19 mouse cellular contexts compared by ENCODE assay signal in the genomic region with DNA sequence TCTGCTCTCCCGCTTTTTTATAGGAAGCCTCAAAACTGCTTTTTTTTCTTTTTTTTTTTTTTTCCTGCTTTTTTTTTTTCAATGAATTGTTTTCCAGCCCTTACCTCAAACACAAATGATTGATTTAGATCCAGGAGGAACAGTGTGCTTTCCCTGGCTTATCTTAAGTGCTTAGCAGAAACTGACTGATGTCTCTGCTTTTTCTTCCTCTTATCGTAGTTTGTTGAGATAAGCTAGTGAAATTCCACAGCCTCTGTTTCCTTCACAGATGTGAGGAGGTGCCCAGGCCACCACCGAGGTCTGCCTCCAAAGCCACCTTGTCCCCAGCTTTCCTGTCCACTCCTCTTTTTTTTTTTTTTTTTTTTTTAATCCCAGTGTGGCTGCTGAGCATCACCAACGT.
DNase-seq lines count a peak whose midpoint lies in the region; ATAC-seq and TF ChIP-seq lines count a peak whose summit lies in the region.
"Had no signal": no experiment of that assay in that cellular context is flagged by ENCODE, and none has a peak within 500 bp of the region (broad histone marks: within the 10 kb centered on the region; RNA-seq: fewer than 3 reads in every experiment).

No protein-coding gene starts in this region.

- H3K4me2 ChIP-seq in midbrain, embryonic 11.5 days, result no peak overlapping the region
- H3K4me2 ChIP-seq in intestine, postnatal 0 days (replicated peaks; ENCODE audit: low read depth), result no peak overlapping the region

- H3K4me3 ChIP-seq in midbrain, embryonic 10.5 days, result no peak overlapping the region
- H3K4me3 ChIP-seq in midbrain, embryonic 11.5 days (ENCODE audit: low read depth, low read length), result no peak overlapping the region
- no peak overlapping the region for H3K4me3 ChIP-seq in MEL (ENCODE audit: control insufficient read depth in 1 of 2, insufficient read depth in 1 of 2, low read depth in 2 of 2, low read length in 2 of 2)
- no peak overlapping the region for H3K4me3 ChIP-seq in intestine, postnatal 0 days (ENCODE audit: low read depth, low read length)

- peak overlapping the region; percentile 6 for H3K27ac ChIP-seq in midbrain, embryonic 10.5 days (replicated peaks)
- no peak overlapping the region for H3K27ac ChIP-seq in midbrain, embryonic 11.5 days (ENCODE audit: low read depth, low read length)
- no peak overlapping the region for H3K27ac ChIP-seq in MEL (ENCODE audit: control insufficient read depth, low read depth, low read length)
- H3K27ac ChIP-seq in intestine, postnatal 0 days (ENCODE audit: low read depth, low read length), result no peak overlapping the region

- no peaks in the 10 kb centered on the region for H3K36me3 ChIP-seq in midbrain, embryonic 10.5 days
- H3K36me3 ChIP-seq in midbrain, embryonic 11.5 days (ENCODE audit: control insufficient read depth, insufficient read depth, low read length), result no peaks in the 10 kb centered on the region
- peaks cover 0 to 21% of the 10 kb centered on the region in 2 experiments; a peak in 2 of 4 replicates for H3K36me3 ChIP-seq in MEL (ENCODE audit: control insufficient read depth in 1 of 2, insufficient read depth in 2 of 2, low read length in 2 of 2)
- no peaks in the 10 kb centered on the region for H3K36me3 ChIP-seq in intestine, postnatal 0 days (ENCODE audit: control insufficient read depth, insufficient read depth)

- peaks cover 10% of the 10 kb centered on the region; the same call in 1 of the 2 replicates for H3K27me3 ChIP-seq in midbrain, embryonic 10.5 days (ENCODE audit: low read depth, poor library complexity, severe bottlenecking)
- H3K27me3 ChIP-seq in midbrain, embryonic 11.5 days (ENCODE audit: control insufficient read depth, insufficient read depth, low read length), result no peaks in the 10 kb centered on the region
- no peaks in the 10 kb centered on the region for H3K27me3 ChIP-seq in MEL (ENCODE audit: control insufficient read depth in 1 of 2, insufficient read depth in 2 of 2, low read length in 2 of 2)
- no peaks in the 10 kb centered on the region for H3K27me3 ChIP-seq in intestine, postnatal 0 days (replicated peaks; ENCODE audit: control insufficient read depth, insufficient read depth, low read length)
- H3K27me3 ChIP-seq: CH12.LX, Patski had no signal

- peaks cover 49% of the 10 kb centered on the region for H3K4me1 ChIP-seq in midbrain, embryonic 10.5 days
- H3K4me1 ChIP-seq in midbrain, embryonic 11.5 days (ENCODE audit: control insufficient read depth, insufficient read depth, low read length), result peaks cover 23% of the 10 kb centered on the region
- peaks cover 4 to 24% of the 10 kb centered on the region in 2 experiments for H3K4me1 ChIP-seq in MEL (ENCODE audit: control insufficient read depth in 1 of 2, insufficient read depth in 2 of 2, low read length in 2 of 2)
- no peaks in the 10 kb centered on the region for H3K4me1 ChIP-seq in intestine, postnatal 0 days (replicated peaks; ENCODE audit: control insufficient read depth, insufficient read depth, low read length)

- no peaks in the 10 kb centered on the region for H3K79me2 ChIP-seq in MEL (ENCODE audit: control insufficient read depth, insufficient read depth, low read length, poor library complexity)

- no peaks in the 10 kb centered on the region for H3K9me3 ChIP-seq in midbrain, embryonic 10.5 days (replicated peaks)
- H3K9me3 ChIP-seq in midbrain, embryonic 11.5 days (ENCODE audit: control insufficient read depth, low read length), result no peaks in the 10 kb centered on the region
- H3K9me3 ChIP-seq in MEL (replicated peaks; ENCODE audit: insufficient read depth, low read length), result no peaks in the 10 kb centered on the region
- no peaks in the 10 kb centered on the region for H3K9me3 ChIP-seq in intestine, postnatal 0 days (ENCODE audit: control insufficient read depth)
- H3K9me3 ChIP-seq: G1E had no signal

- TF ChIP-seq EP300 in MEL (IDR thresholded peaks at IDR 0.05; ENCODE audit: low read depth in 1 of 2, low read length in 2 of 2), result peak; percentile 7 to 39; a peak in 2 of 4 replicates

- no peak for ATAC-seq in midbrain, embryonic 11.5 days (ENCODE audit: low FRiP score)
- no peak for ATAC-seq in intestine, postnatal 0 days
- ATAC-seq: activated CD4-positive, CD25-positive, alpha-beta regulatory T cell, adult 4 months; CD4-positive, CD25-positive, alpha-beta regulatory T cell, adult 4 months; Patski had no signal

- 65% methylated on average over 4 of the region's 4 CpGs for WGBS in midbrain, embryonic 10.5 days
- WGBS in midbrain, embryonic 11.5 days, result 67% methylated on average over 4 of the region's 4 CpGs
- WGBS in intestine, postnatal 0 days, result 36% methylated on average over 4 of the region's 4 CpGs

- no peak for DNase-seq in midbrain, embryonic 10.5 days (ENCODE audit: low spot score)
- DNase-seq in midbrain, embryonic 11.5 days (ENCODE audit: low spot score, missing footprints), result no peak
- DNase-seq in MEL (ENCODE audit: low read depth, low spot score), result peak; percentile 14
- DNase-seq: adrenal gland, adult 2 months; adrenal gland, adult 8-10 months; adrenal gland, postnatal 10 days; adrenal gland, postnatal 14 days; adrenal gland, postnatal 25 days; adrenal gland, postnatal 36 days; B cell, adult 2 months; cerebellum, adult 11 months; cerebellum, adult 11-12 months; cerebellum, adult 2 months had no signal

- no peak for TF ChIP-seq CTCF in MEL (IDR thresholded peaks at IDR 0.05 in 2 of 3, conservative IDR thresholded peaks at IDR 0.05 in 1 of 3; ENCODE audit: control insufficient read depth in 1 of 3, insufficient read depth in 1 of 3, low read depth in 2 of 3, low read length in 3 of 3, poor library complexity in 1 of 3, severe bottlenecking in 1 of 3)
- no peak for TF ChIP-seq CTCF in intestine, postnatal 0 days (IDR thresholded peaks at IDR 0.05; ENCODE audit: low read depth)

- no peak for TF ChIP-seq POLR2A in MEL (IDR thresholded peaks at IDR 0.05; ENCODE audit: control insufficient read depth in 1 of 2, insufficient read depth in 1 of 2, low read depth in 1 of 2, low read length in 2 of 2, poor library complexity in 1 of 2)

- H3K9ac ChIP-seq in midbrain, embryonic 11.5 days (ENCODE audit: low read length), result no peak overlapping the region
- no peak overlapping the region for H3K9ac ChIP-seq in MEL (ENCODE audit: control insufficient read depth, low read depth, low read length, poor library complexity, severe bottlenecking)
- H3K9ac ChIP-seq in intestine, postnatal 0 days (ENCODE audit: low read depth, low read length), result no peak overlapping the region

- no peak for TF ChIP-seq RAD21 in MEL (IDR thresholded peaks at IDR 0.05; ENCODE audit: low read depth, low read length)

TF ChIP-seq in MEL, 35 proteins besides CTCF, POLR2A, EP300 and RAD21:
- TF ChIP-seq GATA1 (IDR thresholded peaks at IDR 0.05; ENCODE audit: low read depth, low read length) (peak; percentile 57), BHLHE40 (IDR thresholded peaks at IDR 0.05; ENCODE audit: borderline replicate concordance, low read depth, low read length) (no peak), RCOR1 (IDR thresholded peaks at IDR 0.05; ENCODE audit: low read depth, low read length) (0 out of 2 replicates have a peak, but pooled peaks have one; percentile 18), UBTF (IDR thresholded peaks at IDR 0.05; ENCODE audit: borderline replicate concordance, insufficient read depth, low read depth, low read length) (no peak), ZNF384 (IDR thresholded peaks at IDR 0.05; ENCODE audit: low read depth, low read length) (peak; percentile 51; the same call in 1 of the 2 replicates)
